Mouse (Mus musculus) testis, adult 10 weeks (tissue): ENCODE data around the gene Etfa. TPM values are rescaled to one million over a fixed set of nuclear protein-coding genes. Genes with fewer than 3 reads are reported as not detected.

Experiments used
- polyA plus RNA-seq: library from polyadenylated mRNA; stranded (reverse); fragments of 350-450 nt; fragmentation: Illumina TruSeq; extraction: RNeasy Lipid Tissue Mini Kit (QIAGEN cat#74804); gene quantifications from one replicate; pipeline ENCODE4 v1.2.3, GENCODE M21; 2014; ENCODE audit warnings: low read depth, low replicate concordance

Etfa gene
- 64.4 TPM for polyA plus RNA-seq

GRCm38 (mm10) chr9:55512027-55512543 is at the start of gene Etfa:
Etfa (minus strand) TSS chr9:55512243.

GRCm38 (mm10) chr9:55538377-55538776 is 26.3 kb upstream of the Etfa start, which contains the start of gene Isl2:
Isl2 (plus strand) TSS chr9:55538672.

Other genes with a start within 250 kb of the Etfa start
- 0.60 TPM for gene Nrg4, start 185.4 kb downstream of the Etfa start, polyA plus RNA-seq
- gene Tmem266, start 185.3 kb downstream of the Etfa start, polyA plus RNA-seq = not detected
- gene Isl2, start 26.4 kb upstream of the Etfa start, polyA plus RNA-seq = not detected